Mouse (Mus musculus): ENCODE data around the gene Phf5a. TPM values are rescaled to one million over a fixed set of nuclear protein-coding genes. Genes with fewer than 3 reads are reported as not detected.
A peak's percentile ranks its signal among the peaks of the same experiment; 100 is the strongest.

Phf5a gene
- polyA plus RNA-seq, 1 experiment: 4.8 TPM

GRCm38 (mm10) chr15:81832219-81832618 lies 39.5 kb downstream of the Phf5a start:
- no peaks in the 10 kb centered on the region for H3K9me3 ChIP-seq
- peaks cover 13% of the 10 kb centered on the region for H3K36me3 ChIP-seq (replicated peaks; ENCODE audit: low read length)
- H3K27me3 ChIP-seq (replicated peaks): peaks cover 25% of the 10 kb centered on the region
- H3K4me3 ChIP-seq (replicated peaks): no peak overlapping the region
- H3K4me1 ChIP-seq: peaks cover 63% of the 10 kb centered on the region
- no peak for TF ChIP-seq GATA1 (IDR thresholded peaks at IDR 0.05; ENCODE audit: borderline replicate concordance, low read length)

GRCm38 (mm10) chr15:81831136-81831825 lies 40.4 kb downstream of the Phf5a start:
- peak overlapping the region; percentile 84 for H3K4me3 ChIP-seq (replicated peaks)

GRCm38 (mm10) chr15:81830530-81830929 lies 41.2 kb downstream of the Phf5a start:
- TF ChIP-seq FLI1 (IDR thresholded peaks at IDR 0.05; ENCODE audit: low read length) (no peak), GATA1 (IDR thresholded peaks at IDR 0.05; ENCODE audit: borderline replicate concordance, low read length) (no peak)
- Histone ChIP-seq H3K36me3 (replicated peaks; ENCODE audit: low read length) (peaks cover 29% of the 10 kb centered on the region), H3K9me3 (no peaks in the 10 kb centered on the region), H3K27me3 (replicated peaks) (peaks cover 11% of the 10 kb centered on the region), H3K4me3 (replicated peaks) (no peak overlapping the region), H3K4me1 (peaks cover 46% of the 10 kb centered on the region)

More at GRCm38 (mm10) chr15:81831136-81831825, 40.4 kb downstream of the Phf5a start:
- H3K27me3 ChIP-seq (replicated peaks): peaks cover 18% of the 10 kb centered on the region
- TF ChIP-seq GATA1 (IDR thresholded peaks at IDR 0.05; ENCODE audit: borderline replicate concordance, low read length): no peak
- no peak for TF ChIP-seq FLI1 (IDR thresholded peaks at IDR 0.05; ENCODE audit: low read length)
- H3K4me1 ChIP-seq: peaks cover 54% of the 10 kb centered on the region
- no peaks in the 10 kb centered on the region for H3K9me3 ChIP-seq
- peaks cover 22% of the 10 kb centered on the region for H3K36me3 ChIP-seq (replicated peaks; ENCODE audit: low read length)

GRCm38 (mm10) chr15:81829208-81829580 lies 42.5 kb downstream of the Phf5a start:
- no peaks in the 10 kb centered on the region for H3K9me3 ChIP-seq
- H3K36me3 ChIP-seq (replicated peaks; ENCODE audit: low read length): peaks cover 43% of the 10 kb centered on the region
- H3K27me3 ChIP-seq (replicated peaks): peaks cover 2% of the 10 kb centered on the region
- TF ChIP-seq GATA1 (IDR thresholded peaks at IDR 0.05; ENCODE audit: borderline replicate concordance, low read length) (no peak), FLI1 (IDR thresholded peaks at IDR 0.05; ENCODE audit: low read length) (no peak)
- H3K4me3 ChIP-seq (replicated peaks): no peak overlapping the region
- H3K4me1 ChIP-seq: peaks cover 33% of the 10 kb centered on the region

- Histone ChIP-seq H3K27me3 (replicated peaks) (no peaks in the 10 kb centered on the region), H3K4me1 (peaks cover 28% of the 10 kb centered on the region), H3K36me3 (replicated peaks; ENCODE audit: low read length) (peaks cover 49% of the 10 kb centered on the region), H3K4me3 (replicated peaks) (no peak overlapping the region), H3K9me3 (no peaks in the 10 kb centered on the region)
- TF ChIP-seq FLI1 (IDR thresholded peaks at IDR 0.05; ENCODE audit: low read length): no peak
- no peak for TF ChIP-seq GATA1 (IDR thresholded peaks at IDR 0.05; ENCODE audit: borderline replicate concordance, low read length)
These were observed 43.1 kb downstream of the Phf5a start for GRCm38 (mm10) chr15:81828426-81829207.

GRCm38 (mm10) chr15:81824832-81825231 lies 46.9 kb downstream of the Phf5a start:
- Histone ChIP-seq H3K9me3 (no peaks in the 10 kb centered on the region), H3K4me1 (peaks cover 12% of the 10 kb centered on the region), H3K27me3 (replicated peaks) (no peaks in the 10 kb centered on the region), H3K36me3 (replicated peaks; ENCODE audit: low read length) (peaks cover 83% of the 10 kb centered on the region), H3K4me3 (replicated peaks) (no peak overlapping the region)
- TF ChIP-seq GATA1 (IDR thresholded peaks at IDR 0.05; ENCODE audit: borderline replicate concordance, low read length) (no peak), FLI1 (IDR thresholded peaks at IDR 0.05; ENCODE audit: low read length) (no peak)

GRCm38 (mm10) chr15:81822631-81823030 lies 49.1 kb downstream of the Phf5a start:
- H3K4me1 ChIP-seq: no peaks in the 10 kb centered on the region
- H3K36me3 ChIP-seq (replicated peaks; ENCODE audit: low read length): peaks cover 93% of the 10 kb centered on the region
- H3K9me3 ChIP-seq: no peaks in the 10 kb centered on the region
- no peak for TF ChIP-seq GATA1 (IDR thresholded peaks at IDR 0.05; ENCODE audit: borderline replicate concordance, low read length)
- no peak for TF ChIP-seq FLI1 (IDR thresholded peaks at IDR 0.05; ENCODE audit: low read length)
- no peak overlapping the region for H3K4me3 ChIP-seq (replicated peaks)
- H3K27me3 ChIP-seq (replicated peaks): no peaks in the 10 kb centered on the region

GRCm38 (mm10) chr15:81818404-81818803 lies 53.3 kb downstream of the Phf5a start:
- TF ChIP-seq FLI1 (IDR thresholded peaks at IDR 0.05; ENCODE audit: low read length) (no peak), GATA1 (IDR thresholded peaks at IDR 0.05; ENCODE audit: borderline replicate concordance, low read length) (no peak)
- H3K4me3 ChIP-seq (replicated peaks): no peak overlapping the region
- H3K4me1 ChIP-seq: peaks cover 26% of the 10 kb centered on the region
- H3K9me3 ChIP-seq: no peaks in the 10 kb centered on the region
- H3K27me3 ChIP-seq (replicated peaks): no peaks in the 10 kb centered on the region
- peaks cover 81% of the 10 kb centered on the region for H3K36me3 ChIP-seq (replicated peaks; ENCODE audit: low read length)

GRCm38 (mm10) chr15:81814716-81815370 lies 56.9 kb downstream of the Phf5a start:
- Histone ChIP-seq H3K27me3 (replicated peaks) (no peaks in the 10 kb centered on the region), H3K4me3 (replicated peaks) (peak overlapping the region; percentile 81), H3K9me3 (no peaks in the 10 kb centered on the region), H3K4me1 (peaks cover 49% of the 10 kb centered on the region), H3K36me3 (replicated peaks; ENCODE audit: low read length) (peaks cover 48% of the 10 kb centered on the region)
- TF ChIP-seq GATA1 (IDR thresholded peaks at IDR 0.05; ENCODE audit: borderline replicate concordance, low read length): no peak
- no peak for TF ChIP-seq FLI1 (IDR thresholded peaks at IDR 0.05; ENCODE audit: low read length)

Other genes starting within 250 kb of the Phf5a start
- gene L3mbtl2, start 208.0 kb downstream of the Phf5a start, polyA plus RNA-seq (2012; ENCODE audit: insufficient read depth, low replicate concordance): 3.1 and 6.9 TPM in 2 replicates
- not detected in 2 replicates for gene Chadl, start 174.6 kb downstream of the Phf5a start, polyA plus RNA-seq (2012; ENCODE audit: insufficient read depth, low replicate concordance)
- gene Zc3h7b, start 126.9 kb downstream of the Phf5a start, polyA plus RNA-seq (2012; ENCODE audit: insufficient read depth, low replicate concordance): 15.0 and 23.1 TPM in 2 replicates
- gene Rangap1, start 126.4 kb downstream of the Phf5a start, polyA plus RNA-seq (2012; ENCODE audit: insufficient read depth, low replicate concordance): 150 and 284 TPM in 2 replicates
- 6.1 and 10.8 TPM in 2 replicates for gene Tef, start 69.5 kb downstream of the Phf5a start, polyA plus RNA-seq (2012; ENCODE audit: insufficient read depth, low replicate concordance)
- gene Tob2, start 13.1 kb downstream of the Phf5a start, polyA plus RNA-seq (2012; ENCODE audit: insufficient read depth, low replicate concordance): 16.1 and 26.6 TPM in 2 replicates
- 36.5 and 110 TPM in 2 replicates for gene Aco2, start 398 bp upstream of the Phf5a start, polyA plus RNA-seq (2012; ENCODE audit: insufficient read depth, low replicate concordance)
- gene Polr3h, start 54.3 kb upstream of the Phf5a start, polyA plus RNA-seq (2012; ENCODE audit: insufficient read depth, low replicate concordance): 38.3 and 52.6 TPM in 2 replicates
- gene Csdc2, start 64.8 kb upstream of the Phf5a start, polyA plus RNA-seq (2012; ENCODE audit: insufficient read depth, low replicate concordance): not detected in 2 replicates
- gene Pmm1, start 89.0 kb upstream of the Phf5a start, polyA plus RNA-seq (2012; ENCODE audit: insufficient read depth, low replicate concordance): 7.0 and 42.9 TPM in 2 replicates
- gene 1700029P11Rik, start 108.6 kb upstream of the Phf5a start, polyA plus RNA-seq (2012; ENCODE audit: insufficient read depth, low replicate concordance): not detected in 2 replicates
- 7.9 and 8.1 TPM in 2 replicates for gene Xrcc6, start 115.9 kb upstream of the Phf5a start, polyA plus RNA-seq (2012; ENCODE audit: insufficient read depth, low replicate concordance)
- gene Desi1, start 162.0 kb upstream of the Phf5a start, polyA plus RNA-seq (2012; ENCODE audit: insufficient read depth, low replicate concordance): 53.6 and 99.4 TPM in 2 replicates
- gene Snu13, start 175.7 kb upstream of the Phf5a start, polyA plus RNA-seq (2012; ENCODE audit: insufficient read depth, low replicate concordance): 96.3 and 124 TPM in 2 replicates
- gene 4930407I10Rik, start 187.2 kb upstream of the Phf5a start, polyA plus RNA-seq (2012; ENCODE audit: insufficient read depth, low replicate concordance): not detected in 2 replicates
- not detected in 2 replicates for gene Mei1, start 198.1 kb upstream of the Phf5a start, polyA plus RNA-seq (2012; ENCODE audit: insufficient read depth, low replicate concordance)

Measured in megakaryocyte, embryonic 14.5 days (primary cell).